Mouse (Mus musculus) limb, embryonic 13.5 days (tissue): ENCODE results near the gene Macf1. TPM values are rescaled to one million over a fixed set of nuclear protein-coding genes. Genes with fewer than 3 reads are reported as not detected.
"Not testable (repeated sequence)": the region's sequence is repeated elsewhere in the genome, so short reads cannot be mapped to it uniquely, and the experiment has no call there.

Experiments
- ATAC-seq: fragments of 200-750 bp; cut with Nextera tagmentation; 2 replicates; pipeline ENCODE4 v1.8.0; 2017; ENCODE audit warnings: low read depth, moderate number of reproducible peaks, moderate TSS enrichment; ENCODE audit not compliant: low FRiP score
- H3K27ac ChIP-seq: fragments of 300-500 bp; sonication (generic); 2 replicates; pipeline ENCODE4 v1.5.1; 2015; ENCODE audit warnings: inconsistent platforms, mild to moderate bottlenecking, moderate library complexity
- H3K27me3 ChIP-seq: fragments of 300-500 bp; sonication (generic); 2 replicates; pipeline ENCODE4 v1.6.1; 2015; ENCODE audit warnings: mild to moderate bottlenecking, inconsistent platforms
- H3K36me3 ChIP-seq: fragments of 300-500 bp; sonication (generic); 2 replicates; pipeline ENCODE4 v1.6.1; 2015; ENCODE audit warnings: inconsistent platforms, mild to moderate bottlenecking, moderate library complexity
- H3K4me1 ChIP-seq: fragments of 300-500 bp; sonication (generic); 2 replicates; pipeline ENCODE4 v1.6.1; 2015; ENCODE audit warnings: inconsistent platforms
- H3K4me2 ChIP-seq: fragments of 300-500 bp; sonication (generic); replicated peaks from 2 replicates; pipeline ENCODE4 v1.6.1; 2015; ENCODE audit warnings: inconsistent platforms, mild to moderate bottlenecking, moderate library complexity
- H3K4me3 ChIP-seq: fragments of 300-500 bp; sonication (generic); 2 replicates; pipeline ENCODE4 v1.5.1; 2015; ENCODE audit warnings: moderate library complexity, mild to moderate bottlenecking, inconsistent platforms
- H3K9ac ChIP-seq: fragments of 300-500 bp; sonication (generic); 2 replicates; pipeline ENCODE4 v1.6.1; 2015; ENCODE audit warnings: mild to moderate bottlenecking, inconsistent platforms
- H3K9me3 ChIP-seq: fragments of 300-500 bp; sonication (generic); 2 replicates; pipeline ENCODE4 v1.6.1; 2016; ENCODE audit warnings: inconsistent platforms
- WGBS: fragments of 180-500 bp; shearing (Covaris S2); methylation state at CpG from one replicate; pipeline ENCODE4 v1.1.7; 2015; 5-methylcytosine and 5-hydroxymethylcytosine counted together
- polyA plus RNA-seq: library from polyadenylated mRNA; unstranded; fragments of >200 nt; fragmentation: Nextera tagmentation; extraction: Ambion mirVana; gene quantifications from 2 replicates; pipeline ENCODE4 v1.2.1, GENCODE M21; 2015

The Macf1 gene
- polyA plus RNA-seq, 1 experiment from 2014 or later = 48.0 TPM

- Histone ChIP-seq H3K36me3 (peaks cover 73% of the 10 kb centered on the region), H3K9ac (no peak overlapping the region), H3K4me2 (no peak overlapping the region), H3K27me3 (no peaks in the 10 kb centered on the region), H3K4me3 (no peak overlapping the region), H3K27ac (no peak overlapping the region), H3K9me3 (no peaks in the 10 kb centered on the region), H3K4me1 (no peaks in the 10 kb centered on the region)
- ATAC-seq = no peak
- WGBS = 91% methylated on average over 2 of the region's 2 CpGs
Observed at GRCm38 (mm10) chr4:123448015-123448414, 236.1 kb downstream of the Macf1 start.

GRCm38 (mm10) chr4:123447251-123447650 lies 236.9 kb downstream of the Macf1 start:
- Histone ChIP-seq H3K27ac (no peak overlapping the region), H3K4me2 (no peak overlapping the region), H3K4me3 (no peak overlapping the region), H3K4me1 (no peaks in the 10 kb centered on the region), H3K27me3 (no peaks in the 10 kb centered on the region), H3K9ac (no peak overlapping the region), H3K9me3 (no peaks in the 10 kb centered on the region), H3K36me3 (peaks cover 66% of the 10 kb centered on the region)
- ATAC-seq = no peak
- WGBS = 46% methylated on average over 3 of the region's 3 CpGs

GRCm38 (mm10) chr4:123446754-123447153 lies 237.4 kb downstream of the Macf1 start:
- 41% methylated on average over 7 of the region's 7 CpGs for WGBS
- Histone ChIP-seq H3K4me3 (no peak overlapping the region), H3K36me3 (peaks cover 64% of the 10 kb centered on the region)

GRCm38 (mm10) chr4:123446221-123446620 lies 237.9 kb downstream of the Macf1 start:
- not testable (repeated sequence) for H3K4me3 ChIP-seq, H3K4me2 ChIP-seq, H3K27me3 ChIP-seq, H3K4me1 ChIP-seq, H3K9ac ChIP-seq, ATAC-seq, H3K27ac ChIP-seq, H3K9me3 ChIP-seq
- peaks cover 63% of the 10 kb centered on the region for H3K36me3 ChIP-seq
- 93% methylated on average over 2 of the region's 2 CpGs for WGBS

More at GRCm38 (mm10) chr4:123446754-123447153, 237.4 kb downstream of the Macf1 start:
- Histone ChIP-seq H3K4me2 (no peak overlapping the region), H3K27ac (no peak overlapping the region), H3K4me1 (no peaks in the 10 kb centered on the region), H3K27me3 (no peaks in the 10 kb centered on the region), H3K9me3 (no peaks in the 10 kb centered on the region), H3K9ac (no peak overlapping the region)
- no peak for ATAC-seq

DNA sequence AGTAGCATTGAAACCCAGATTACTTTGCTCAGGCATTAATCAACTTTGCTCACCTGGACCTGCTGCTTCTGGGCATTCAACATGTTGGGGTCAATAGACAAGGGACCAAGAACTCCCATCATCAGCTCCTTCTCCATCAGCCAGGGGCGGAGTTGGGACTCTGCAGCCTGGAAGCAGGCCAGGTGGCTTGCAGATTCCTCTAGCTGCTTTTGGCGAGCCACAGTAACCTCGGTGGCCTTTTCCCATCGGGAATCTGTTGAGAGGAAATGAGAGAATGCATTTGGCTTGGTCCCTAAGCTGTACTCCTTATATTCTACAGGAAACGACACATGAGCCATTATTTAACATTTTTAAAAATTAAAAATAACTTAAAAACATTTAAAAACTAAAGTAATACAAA lies 245.7 kb downstream of the Macf1 start:
- Histone ChIP-seq H3K4me2 (no peak overlapping the region), H3K27ac (no peak overlapping the region), H3K9ac (no peak overlapping the region), H3K4me1 (no peaks in the 10 kb centered on the region), H3K4me3 (no peak overlapping the region), H3K36me3 (peaks cover 64% of the 10 kb centered on the region), H3K27me3 (no peaks in the 10 kb centered on the region), H3K9me3 (no peaks in the 10 kb centered on the region)
- 61% methylated on average over 5 of the region's 5 CpGs for WGBS
- no peak for ATAC-seq

- no peak overlapping the region for H3K4me3 ChIP-seq
- WGBS = 94% methylated on average over 3 of the region's 3 CpGs
- H3K27ac ChIP-seq = no peak overlapping the region
- no peaks in the 10 kb centered on the region for H3K4me1 ChIP-seq
- no peak overlapping the region for H3K4me2 ChIP-seq
- peaks cover 64% of the 10 kb centered on the region for H3K36me3 ChIP-seq
- ATAC-seq = no peak
- no peaks in the 10 kb centered on the region for H3K27me3 ChIP-seq
- H3K9ac ChIP-seq = no peak overlapping the region
- no peaks in the 10 kb centered on the region for H3K9me3 ChIP-seq
Observed at GRCm38 (mm10) chr4:123433171-123433570, 251.0 kb downstream of the Macf1 start.

DNA sequence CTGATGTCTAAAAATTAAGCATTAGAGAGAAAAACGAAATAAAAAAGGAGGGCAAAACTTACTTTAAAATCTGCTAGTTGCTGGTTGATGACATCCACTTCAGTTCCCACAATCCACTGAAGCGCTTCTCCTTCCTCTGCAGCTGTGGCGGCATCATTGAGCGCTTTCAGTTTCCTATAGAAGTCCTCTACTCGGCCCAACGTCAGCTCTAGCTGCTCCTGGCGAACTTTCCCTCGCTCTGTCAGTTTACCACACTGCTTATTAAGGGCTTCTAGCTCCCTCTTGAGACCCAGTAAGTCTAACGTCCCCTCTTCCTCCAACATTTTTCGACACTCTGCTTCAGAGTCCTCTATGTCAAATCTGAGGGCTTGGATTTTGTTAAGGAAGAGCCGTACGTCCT lies 252.2 kb downstream of the Macf1 start:
- Histone ChIP-seq H3K9me3 (no peaks in the 10 kb centered on the region), H3K4me2 (no peak overlapping the region), H3K4me3 (no peak overlapping the region), H3K27me3 (no peaks in the 10 kb centered on the region), H3K27ac (no peak overlapping the region), H3K9ac (no peak overlapping the region), H3K36me3 (peaks cover 62% of the 10 kb centered on the region), H3K4me1 (0 out of 2 replicates have a peak, but pooled peaks cover 8% of the 10 kb centered on the region)
- WGBS = 79% methylated on average over 12 of the region's 12 CpGs
- no peak for ATAC-seq

DNA sequence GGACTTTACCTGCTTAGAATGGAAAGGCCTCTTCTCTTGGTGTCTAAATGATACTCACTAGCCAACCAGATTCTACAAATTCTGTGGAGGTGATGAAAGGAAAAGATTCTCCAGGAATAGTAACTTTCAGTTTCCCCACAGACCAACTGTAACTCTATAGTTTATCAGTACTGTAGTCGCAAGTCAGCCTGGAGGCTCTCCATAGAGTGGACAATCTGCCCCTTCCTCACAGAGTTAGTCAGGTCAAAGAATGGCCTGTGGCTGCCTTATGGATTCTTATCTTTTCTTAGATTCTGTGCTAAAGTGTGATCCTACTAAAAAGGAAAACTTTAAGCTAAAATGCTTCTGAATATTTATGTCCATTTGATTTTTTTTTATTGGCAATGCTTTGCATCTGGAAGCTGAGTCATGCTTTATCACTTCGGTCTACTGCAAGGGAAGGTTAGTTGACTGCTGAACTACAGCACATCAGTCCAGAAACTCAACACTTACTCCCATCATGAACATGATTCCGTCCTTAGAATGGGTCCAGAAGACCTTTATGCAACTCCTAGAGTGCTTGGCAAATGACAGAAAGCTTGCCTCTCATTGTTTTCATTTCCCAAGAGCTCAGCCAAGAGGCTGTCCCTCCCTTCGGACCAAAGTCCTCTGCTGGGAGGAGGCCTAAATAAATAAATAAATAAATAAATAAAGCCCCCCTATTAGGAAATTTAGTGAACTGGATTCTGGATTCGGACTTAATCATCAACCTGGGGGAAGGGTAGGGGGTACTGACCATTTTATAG lies 256.1 kb downstream of the Macf1 start:
- Histone ChIP-seq H3K27me3 (no peaks in the 10 kb centered on the region), H3K4me3 (no peak overlapping the region), H3K9ac (no peak overlapping the region), H3K9me3 (no peaks in the 10 kb centered on the region), H3K4me1 (peaks cover 14% of the 10 kb centered on the region; the same call in 1 of the 2 replicates), H3K4me2 (no peak overlapping the region), H3K27ac (no peak overlapping the region), H3K36me3 (peaks cover 40% of the 10 kb centered on the region)
- WGBS = 90% methylated on average over 5 of the region's 5 CpGs
- ATAC-seq = no peak

- no peaks in the 10 kb centered on the region for H3K9me3 ChIP-seq
- H3K4me2 ChIP-seq = no peak overlapping the region
- H3K36me3 ChIP-seq = peaks cover 33% of the 10 kb centered on the region
- no peak overlapping the region for H3K4me3 ChIP-seq
- H3K9ac ChIP-seq = no peak overlapping the region
- peaks cover 14% of the 10 kb centered on the region; the same call in 1 of the 2 replicates for H3K4me1 ChIP-seq
- 86% methylated on average over 9 of the region's 9 CpGs for WGBS
- no peak for ATAC-seq
- H3K27me3 ChIP-seq = no peaks in the 10 kb centered on the region
- H3K27ac ChIP-seq = no peak overlapping the region
Observed at GRCm38 (mm10) chr4:123427271-123427899, 256.8 kb downstream of the Macf1 start.

- Histone ChIP-seq H3K36me3 (peaks cover 27% of the 10 kb centered on the region), H3K27me3 (no peaks in the 10 kb centered on the region), H3K4me1 (peaks cover 14% of the 10 kb centered on the region; the same call in 1 of the 2 replicates), H3K4me2 (no peak overlapping the region), H3K9me3 (no peaks in the 10 kb centered on the region), H3K27ac (no peak overlapping the region), H3K9ac (no peak overlapping the region), H3K4me3 (no peak overlapping the region)
- WGBS = 92% methylated on average over 10 of the region's 10 CpGs
- ATAC-seq = no peak
Observed at GRCm38 (mm10) chr4:123426429-123427080, 257.6 kb downstream of the Macf1 start.

- Histone ChIP-seq H3K4me3 (no peak overlapping the region), H3K4me1 (peaks cover 14% of the 10 kb centered on the region; the same call in 1 of the 2 replicates), H3K36me3 (peaks cover 20% of the 10 kb centered on the region), H3K27me3 (no peaks in the 10 kb centered on the region), H3K27ac (no peak overlapping the region), H3K4me2 (no peak overlapping the region), H3K9ac (no peak overlapping the region), H3K9me3 (no peaks in the 10 kb centered on the region)
- WGBS = 67% methylated on average over 1 of the region's 1 CpGs
- ATAC-seq = 0 out of 2 replicates have a peak, but pooled peaks have one; percentile 57
Observed at GRCm38 (mm10) chr4:123425672-123426272, 258.4 kb downstream of the Macf1 start.

- Histone ChIP-seq H3K9ac (no peak overlapping the region), H3K9me3 (no peaks in the 10 kb centered on the region), H3K27me3 (no peaks in the 10 kb centered on the region), H3K4me2 (no peak overlapping the region), H3K36me3 (peaks cover 14% of the 10 kb centered on the region), H3K4me3 (no peak overlapping the region), H3K27ac (no peak overlapping the region), H3K4me1 (peaks cover 14% of the 10 kb centered on the region; the same call in 1 of the 2 replicates)
- WGBS = 91% methylated on average over 2 of the region's 2 CpGs
- no peak for ATAC-seq
Observed at GRCm38 (mm10) chr4:123424050-123424449, 260.1 kb downstream of the Macf1 start.
